Mouse (Mus musculus) E14TG2a.4 (cell line): ENCODE measurements around the gene P3h4.

Experiments used
- CTCF ChIP-seq: conservative IDR thresholded peaks from 2 replicates; pipeline ENCODE4 v1.5.1; 2014; ENCODE audit warnings: low read length
- NANOG ChIP-seq: IDR thresholded peaks from 2 replicates; pipeline ENCODE4 v1.6.1; 2014; ENCODE audit warnings: borderline replicate concordance, low read length, mixed read lengths
- POU5F1 ChIP-seq: IDR thresholded peaks from 2 replicates; pipeline ENCODE4 v1.6.1; 2014; ENCODE audit warnings: low read length, borderline replicate concordance

DNA sequence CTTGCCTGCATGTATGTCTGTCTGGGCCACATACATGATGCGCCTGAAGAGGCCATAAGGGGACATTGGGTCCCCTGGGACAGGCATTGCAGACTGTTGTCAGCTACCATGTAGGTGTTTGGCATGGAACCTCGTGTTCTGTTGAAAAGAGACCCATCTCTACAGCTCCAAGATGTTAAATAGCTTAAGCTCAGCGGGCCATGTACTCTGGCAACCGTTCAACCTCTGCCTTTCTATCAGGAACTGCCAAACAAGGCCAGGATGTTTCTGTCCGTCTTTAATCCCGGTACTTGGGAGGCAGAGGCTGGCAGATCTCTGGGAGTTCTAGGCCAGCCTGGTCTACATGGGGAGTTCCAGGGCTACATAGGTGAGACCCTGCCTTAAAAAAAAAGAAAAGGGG, 28.0 kb upstream of the P3h4 start:
- TF ChIP-seq CTCF: no peak
- no peak for TF ChIP-seq NANOG
- TF ChIP-seq POU5F1: no peak
